Mouse (Mus musculus) cerebellum, adult 11 months (tissue): ENCODE measurements around the gene Tiam1.

ENCODE experiments used
- DNase-seq: peaks from one replicate; pipeline ENCODE4 v3.0.0; 2022

Gene Tiam1

DNA sequence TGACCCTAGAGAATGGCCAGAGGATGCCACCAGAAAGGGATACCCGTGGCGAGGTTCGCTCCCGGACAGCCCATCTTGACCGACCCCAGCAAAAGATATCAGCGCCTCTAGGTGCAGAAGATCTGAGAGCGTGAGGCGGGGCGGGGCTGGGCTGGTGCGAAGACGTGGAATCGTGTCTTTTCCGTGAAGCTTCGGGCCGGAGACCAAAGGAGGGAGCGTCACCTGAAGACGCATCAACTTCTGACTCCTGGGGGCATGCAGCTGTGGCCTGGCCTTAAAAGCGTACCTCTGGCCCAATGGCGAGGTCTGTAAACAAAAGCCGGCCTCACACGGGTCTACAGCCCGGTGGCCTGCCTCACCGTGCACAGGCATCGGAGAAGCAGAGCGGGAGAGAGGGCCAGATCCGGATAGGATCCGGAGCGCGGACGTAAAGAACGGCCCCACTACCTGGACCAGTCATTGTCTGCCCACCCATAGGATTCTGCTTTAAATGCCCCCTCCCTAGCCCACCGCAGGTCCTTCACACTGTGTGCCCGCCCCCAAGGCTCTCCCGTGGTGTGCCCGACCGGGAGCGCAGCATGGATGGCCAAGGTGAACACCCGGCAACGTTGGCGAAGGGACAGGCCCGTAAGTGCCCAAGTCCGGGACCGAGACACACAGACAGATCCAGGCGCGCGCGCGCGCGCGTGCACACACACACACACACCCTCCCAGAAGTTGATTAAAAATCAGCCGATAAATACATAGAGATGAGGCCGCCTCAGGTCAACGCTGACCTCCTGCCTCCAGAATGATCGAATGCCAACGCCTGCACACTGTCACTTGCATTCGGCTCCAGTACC is 774 bp downstream of the Tiam1 start:
- DNase-seq: peak; percentile 69

DNA sequence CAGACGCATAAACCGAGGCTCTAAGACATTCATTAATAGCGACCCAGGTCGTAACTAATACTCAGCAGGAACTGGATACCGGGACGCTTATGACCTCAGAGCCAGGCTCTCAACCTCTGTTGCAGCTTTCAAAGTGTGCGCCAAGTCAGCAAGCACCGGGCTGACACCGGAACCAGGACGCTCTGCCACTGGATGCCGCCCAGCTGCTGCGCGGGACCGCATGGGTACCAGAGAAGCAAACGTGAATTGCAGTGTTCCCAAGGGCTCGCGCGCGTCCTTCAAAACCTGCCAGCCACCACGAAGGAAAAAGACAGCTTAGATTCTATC is 1.4 kb downstream of the Tiam1 start:
- no peak for DNase-seq

DNA sequence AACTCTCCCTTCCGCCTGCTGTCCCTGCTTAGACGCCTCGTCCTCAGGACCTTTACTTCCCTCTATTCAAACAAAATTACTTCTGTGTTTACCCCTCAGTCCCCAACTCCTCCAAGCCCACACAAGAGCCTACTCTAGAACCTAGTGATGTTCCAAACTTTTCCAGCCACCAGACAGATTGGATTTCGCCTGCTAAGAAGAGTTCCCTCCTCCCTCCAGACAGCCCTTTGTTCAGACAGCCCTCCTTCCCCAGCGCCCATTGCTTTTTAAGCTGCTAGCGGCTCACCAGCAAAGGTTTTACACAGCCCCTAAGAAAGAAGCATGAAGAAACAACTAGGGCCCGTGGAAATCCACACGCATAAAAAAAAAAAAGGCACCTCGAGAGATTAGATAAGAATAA is 2.0 kb downstream of the Tiam1 start:
- DNase-seq: no peak

DNA sequence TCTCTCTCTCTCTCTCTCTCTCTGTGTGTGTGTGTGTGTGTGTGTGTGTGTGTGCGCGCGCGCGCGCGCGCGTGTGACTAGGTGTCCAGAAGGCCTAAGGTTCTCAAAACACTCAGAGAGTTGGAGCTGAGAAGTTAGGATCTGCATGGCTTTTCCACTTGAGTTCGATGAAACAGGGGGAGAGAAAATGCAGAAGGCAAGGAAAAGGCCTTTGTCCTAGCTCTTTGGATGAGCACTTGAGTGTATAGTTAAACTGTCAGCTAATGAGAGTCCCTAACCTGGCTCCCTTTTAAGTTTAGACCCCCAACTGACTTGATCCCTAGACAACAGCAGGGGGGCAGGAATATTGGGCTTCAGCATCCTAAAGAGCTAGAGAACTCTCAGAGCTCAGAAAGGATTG is 3.0 kb downstream of the Tiam1 start:
- no peak for DNase-seq

DNA sequence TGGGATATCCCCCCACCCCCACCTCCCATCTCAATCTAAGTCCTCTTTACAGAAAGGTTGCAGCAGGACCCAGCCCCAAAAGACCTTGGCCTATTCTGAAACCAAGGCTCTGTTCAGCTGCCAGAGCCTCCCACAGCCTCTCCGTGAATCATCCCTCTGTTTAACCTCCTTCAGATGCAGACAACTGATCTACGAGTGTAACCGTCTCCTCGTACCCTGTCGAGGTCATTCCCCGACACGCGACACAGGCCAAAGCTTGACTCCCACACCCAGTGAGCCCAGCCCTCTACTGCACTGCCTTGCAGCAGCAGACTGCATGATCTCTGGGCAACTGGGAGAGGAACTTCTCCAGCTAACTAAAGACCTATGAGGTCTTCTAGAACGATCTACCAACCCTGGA is 3.9 kb downstream of the Tiam1 start:
- no peak for DNase-seq

DNA sequence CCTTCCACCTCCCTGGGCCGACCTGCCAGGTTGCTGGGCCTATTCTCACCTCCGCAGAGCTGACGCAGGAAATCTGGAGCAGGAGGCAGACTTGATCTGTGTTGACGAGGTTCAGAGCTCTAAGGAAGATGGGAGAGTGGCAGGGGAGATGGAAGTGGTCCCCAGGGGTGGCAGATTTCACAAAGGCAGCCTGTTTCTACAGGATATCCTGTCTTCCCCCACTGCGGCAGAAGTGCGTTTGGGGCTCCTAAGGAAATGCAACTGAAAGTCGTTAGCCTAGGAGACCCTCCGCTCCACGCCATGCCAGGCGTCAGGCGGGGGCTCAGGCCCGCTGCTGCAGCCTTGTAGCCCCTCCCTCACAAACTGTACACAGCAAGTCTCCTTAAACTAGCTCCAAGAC is 5.4 kb downstream of the Tiam1 start:
- no peak for DNase-seq

DNA sequence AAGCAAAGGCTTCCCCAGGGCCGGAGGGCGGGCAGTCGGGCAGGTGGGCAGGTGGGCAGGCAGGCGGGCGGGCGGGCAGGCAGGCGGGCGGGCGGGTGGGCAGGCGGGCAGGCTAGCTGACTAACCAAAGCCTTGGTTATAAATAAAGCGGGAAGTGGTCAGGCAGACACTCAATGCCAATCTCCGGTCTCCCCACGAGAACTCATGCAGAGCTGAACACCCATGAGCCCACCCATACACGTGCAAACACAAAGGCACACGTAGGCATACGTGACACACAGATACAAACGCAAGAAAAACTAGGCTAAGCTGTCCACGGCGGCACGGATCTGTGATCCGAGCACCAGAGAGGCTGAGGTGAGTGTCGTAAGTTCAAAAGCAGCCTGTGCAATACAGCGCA is 6.4 kb downstream of the Tiam1 start:
- no peak for DNase-seq

DNA sequence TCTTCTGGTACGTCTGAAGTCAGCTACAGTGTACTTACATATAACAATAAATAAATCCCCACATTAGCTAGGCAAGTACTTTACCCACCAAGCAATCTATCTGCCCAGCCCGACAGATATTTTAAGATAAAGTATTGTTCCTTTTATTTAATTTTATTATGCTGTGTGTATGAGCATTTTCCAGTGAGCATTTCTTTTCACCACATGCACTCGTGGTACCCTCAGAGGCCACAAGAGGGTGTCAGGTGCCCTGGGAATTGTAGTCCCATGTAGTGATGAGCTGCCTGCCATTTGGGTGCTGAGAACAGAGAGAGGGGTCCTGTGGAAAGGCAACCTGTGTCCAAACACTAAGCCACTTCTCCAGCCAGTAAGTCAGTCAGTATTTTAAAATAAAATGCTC is 8.0 kb downstream of the Tiam1 start:
- no peak for DNase-seq

DNA sequence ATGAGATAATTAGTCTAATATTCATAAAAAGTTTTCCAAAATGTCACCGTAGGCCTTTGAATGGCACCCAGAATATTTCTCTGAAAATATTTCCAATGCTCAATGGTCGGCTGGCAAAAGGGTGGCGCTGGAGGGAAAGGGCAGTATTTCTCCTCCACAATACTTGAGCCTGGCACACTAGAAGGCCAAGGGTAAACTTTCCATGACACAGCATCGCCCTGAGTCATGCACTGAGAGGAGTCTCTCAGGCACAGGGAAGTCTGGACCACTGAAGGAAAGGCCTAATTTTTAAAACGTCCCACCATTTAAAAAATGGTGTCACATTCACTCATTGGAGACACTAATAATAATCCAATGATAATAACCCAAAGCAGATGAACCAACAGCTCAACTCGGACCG is 9.2 kb downstream of the Tiam1 start:
- no peak for DNase-seq

DNA sequence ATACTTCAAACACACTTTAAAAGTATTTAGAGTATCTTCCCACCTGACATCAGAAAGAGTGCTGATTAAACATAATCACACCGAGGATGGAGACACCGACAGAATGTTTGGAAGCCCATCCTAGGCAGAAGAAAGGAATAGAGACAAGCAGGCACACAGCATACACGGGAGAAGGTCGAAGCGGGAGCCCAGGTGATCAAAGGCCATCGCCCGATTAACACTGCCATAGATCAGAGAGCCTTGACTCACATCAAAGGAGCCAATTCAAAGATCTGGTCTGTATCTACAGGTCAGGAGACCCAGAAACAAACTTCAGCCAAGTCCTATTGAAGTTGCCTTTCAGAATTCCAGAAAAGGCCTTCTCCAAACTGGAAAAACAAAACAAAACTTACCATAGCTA is 10.8 kb downstream of the Tiam1 start:
- no peak for DNase-seq

DNA sequence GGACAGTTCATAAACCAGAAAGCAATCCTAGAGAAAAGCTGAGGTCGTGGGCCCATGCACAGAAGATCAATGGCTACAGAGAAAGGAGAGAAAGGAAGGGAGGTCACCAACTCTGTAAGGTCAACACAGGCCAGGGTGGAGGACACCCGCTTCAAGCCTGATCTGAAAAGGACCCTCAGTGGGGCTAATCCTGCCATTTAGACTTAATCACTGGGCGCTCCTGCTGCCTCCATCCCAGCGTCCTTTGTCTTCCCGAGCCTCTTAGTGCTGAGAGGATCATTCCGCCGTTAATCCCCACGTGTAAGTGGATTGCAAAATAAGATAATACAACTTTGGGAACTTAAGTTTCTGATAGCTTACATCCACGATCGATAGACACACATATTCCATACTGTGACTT is 11.2 kb downstream of the Tiam1 start:
- no peak for DNase-seq

DNA sequence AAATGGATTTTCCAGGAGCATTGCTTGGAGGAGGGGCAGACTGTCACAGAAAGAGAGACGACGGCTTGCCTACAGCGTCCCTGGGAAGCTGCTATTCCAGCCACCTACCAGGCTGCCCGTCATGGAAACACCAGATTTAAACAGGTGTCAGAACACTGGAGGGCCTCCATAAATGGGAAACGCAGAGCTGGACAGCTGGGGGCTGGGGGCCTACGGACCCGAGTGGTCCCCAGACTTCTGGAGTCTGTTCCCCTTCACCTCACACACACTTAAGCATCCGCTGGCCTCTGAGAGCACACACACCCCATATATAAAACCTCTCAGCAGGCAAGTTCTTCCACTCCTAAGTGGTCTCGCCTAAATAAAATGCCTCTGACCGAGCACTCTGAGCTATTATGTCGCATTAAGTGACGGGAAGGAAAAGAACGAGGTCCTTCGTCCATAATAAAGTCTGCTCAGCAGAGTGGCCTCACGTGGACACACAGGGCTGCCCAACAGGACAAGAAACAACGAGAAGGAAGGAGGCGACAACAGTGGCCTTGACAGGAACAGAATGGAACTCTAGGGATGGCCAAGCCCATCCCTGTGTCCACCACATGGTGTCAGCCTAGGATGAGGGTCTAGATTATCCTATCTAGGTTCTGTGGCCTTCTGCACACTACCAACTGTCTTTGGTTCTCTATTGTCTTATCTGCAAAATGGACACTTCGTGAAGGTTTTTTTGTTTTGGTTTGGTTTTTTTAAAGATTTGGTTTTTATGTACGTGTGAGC is 14.6 kb downstream of the Tiam1 start:
- DNase-seq: no peak

DNA sequence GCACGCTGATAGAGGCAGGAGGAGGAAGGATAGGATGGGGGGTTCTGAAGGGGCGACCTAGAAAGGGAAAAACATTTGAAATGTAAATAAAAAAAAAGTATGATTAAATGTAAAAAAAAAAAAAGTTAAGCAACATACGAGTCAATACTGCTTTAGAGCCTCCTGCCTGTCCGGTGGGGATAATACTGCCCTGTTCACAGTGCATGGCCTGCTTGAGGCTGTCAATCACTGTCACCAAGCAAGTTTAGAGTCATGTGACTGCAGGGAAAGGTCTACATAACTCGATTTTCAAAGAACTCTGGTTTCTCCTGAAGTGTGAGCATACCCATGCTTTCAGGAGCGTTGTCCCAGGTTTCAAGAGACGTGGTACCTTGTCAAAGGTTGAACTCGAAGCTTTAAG is 15.2 kb downstream of the Tiam1 start:
- DNase-seq: no peak

DNA sequence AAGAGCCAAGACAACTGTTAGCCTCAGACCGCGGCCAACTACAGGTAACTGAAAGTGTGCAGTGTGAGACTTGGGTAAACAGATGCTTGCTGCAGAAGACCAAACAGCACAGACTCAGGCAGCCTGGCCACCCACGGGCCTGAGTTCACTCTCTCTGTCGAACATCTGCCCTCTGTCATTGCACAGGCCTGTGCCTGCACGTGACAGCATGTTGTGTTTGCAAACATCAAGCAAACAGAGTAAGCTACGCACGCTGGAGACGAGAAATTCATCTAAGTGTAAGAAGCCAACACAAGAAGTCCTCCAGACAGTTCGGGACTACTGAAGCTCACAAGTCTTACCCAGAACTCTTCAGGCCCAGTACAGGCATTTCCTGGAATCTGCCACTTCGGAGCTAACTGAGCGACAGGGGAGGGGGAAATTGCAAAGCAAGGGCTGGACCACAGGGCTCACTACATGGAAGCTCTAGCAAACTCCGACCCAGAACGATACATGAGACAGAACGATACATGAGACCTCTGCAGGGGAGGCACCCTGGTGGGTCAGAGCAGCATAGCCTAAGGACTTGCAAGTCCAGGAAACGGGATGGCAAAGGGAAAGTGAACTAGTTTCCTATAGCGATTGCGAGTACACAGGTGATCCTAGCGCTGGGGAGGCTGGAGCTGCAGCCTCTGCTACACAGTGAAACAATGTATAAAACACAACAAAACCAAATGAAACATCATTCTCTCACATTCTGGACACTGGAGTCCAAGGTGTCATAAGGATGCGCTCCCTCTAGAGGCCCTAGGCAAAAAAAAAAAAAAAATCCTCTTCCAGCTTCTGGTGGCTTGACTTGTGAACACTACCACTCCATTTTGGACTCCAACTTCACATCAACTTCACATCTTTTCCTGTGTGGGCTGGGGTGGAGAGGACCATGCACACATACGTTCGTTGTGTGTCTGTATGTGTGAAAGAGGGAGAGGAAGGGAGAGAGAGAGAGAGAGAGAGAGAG is 18.0 kb downstream of the Tiam1 start:
- no peak for DNase-seq

DNA sequence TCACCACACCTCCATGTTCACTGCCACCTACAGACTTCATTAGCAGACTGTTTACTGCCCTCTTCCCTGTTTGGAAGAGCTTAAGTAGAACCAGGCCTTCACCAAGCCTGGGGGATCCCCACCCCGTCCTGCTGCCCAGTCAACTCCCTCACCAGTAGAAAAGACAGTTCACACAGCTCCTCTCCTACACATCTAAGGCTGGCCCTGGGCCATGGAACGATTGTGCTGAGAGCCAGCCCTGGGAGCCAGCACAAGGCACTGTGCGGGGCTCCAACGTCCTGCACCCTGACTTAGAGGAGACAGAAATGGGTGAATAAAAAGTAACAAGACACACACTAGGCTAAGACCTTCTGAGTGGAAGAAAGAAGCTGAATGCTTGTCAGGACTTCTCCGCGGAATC is 20.5 kb downstream of the Tiam1 start:
- no peak for DNase-seq

DNA sequence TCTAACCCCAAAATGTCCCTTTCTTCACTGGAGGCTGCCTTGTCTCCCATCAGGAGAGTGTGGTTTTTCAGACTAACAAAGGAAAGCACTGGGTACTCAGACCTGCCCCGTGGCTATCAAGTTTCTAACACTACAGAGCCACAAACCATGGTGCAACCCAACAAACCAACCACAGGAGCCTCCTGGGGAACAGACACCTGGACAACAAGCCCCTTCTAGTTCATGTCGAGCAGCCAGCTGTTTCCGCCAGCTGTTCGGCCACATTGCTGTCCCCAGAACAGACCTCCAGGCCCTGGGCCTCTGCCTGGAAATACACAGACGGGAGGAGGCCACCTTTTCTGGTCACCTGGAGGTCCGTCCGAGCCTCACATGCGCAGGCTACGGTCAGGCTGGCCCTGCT is 21.1 kb downstream of the Tiam1 start:
- DNase-seq: no peak

DNA sequence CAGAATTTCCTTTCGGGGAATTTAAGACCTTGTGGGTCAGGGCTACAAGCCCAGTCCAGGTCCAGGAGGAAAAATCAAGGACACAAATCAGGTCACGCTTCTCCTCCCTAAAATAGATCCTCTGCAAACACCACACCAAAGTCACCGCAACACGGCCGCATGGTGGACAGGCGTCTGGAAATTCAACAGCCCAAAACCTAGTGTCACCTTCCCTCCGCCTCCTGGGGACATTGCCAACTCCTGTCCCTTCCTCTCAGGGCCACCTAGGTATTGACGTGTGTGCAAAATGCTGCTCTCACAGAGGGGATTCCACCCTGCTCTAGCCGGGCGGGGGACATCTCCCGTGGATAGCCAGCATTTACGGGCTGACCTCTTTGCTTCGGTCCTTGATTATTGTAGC is 21.8 kb downstream of the Tiam1 start:
- peak; percentile 57 for DNase-seq

DNA sequence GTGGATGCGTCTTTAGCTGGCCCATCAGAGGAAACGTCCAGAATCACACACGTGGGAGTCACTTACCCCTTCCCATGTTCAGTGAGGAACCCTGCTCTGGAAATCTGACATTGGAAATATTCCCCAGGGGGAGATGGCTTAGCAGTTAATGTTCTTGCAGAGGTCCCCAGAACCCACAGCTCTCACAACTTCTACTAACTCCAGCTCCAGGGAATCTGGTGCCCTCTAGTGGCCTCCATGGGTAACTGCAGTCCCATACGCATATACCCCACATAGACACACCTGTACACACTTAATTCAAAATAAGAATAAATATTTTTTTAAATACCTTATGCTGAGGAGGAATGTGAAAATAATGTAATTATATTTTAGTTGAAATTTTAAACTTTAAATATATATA is 23.6 kb downstream of the Tiam1 start:
- DNase-seq: no peak

DNA sequence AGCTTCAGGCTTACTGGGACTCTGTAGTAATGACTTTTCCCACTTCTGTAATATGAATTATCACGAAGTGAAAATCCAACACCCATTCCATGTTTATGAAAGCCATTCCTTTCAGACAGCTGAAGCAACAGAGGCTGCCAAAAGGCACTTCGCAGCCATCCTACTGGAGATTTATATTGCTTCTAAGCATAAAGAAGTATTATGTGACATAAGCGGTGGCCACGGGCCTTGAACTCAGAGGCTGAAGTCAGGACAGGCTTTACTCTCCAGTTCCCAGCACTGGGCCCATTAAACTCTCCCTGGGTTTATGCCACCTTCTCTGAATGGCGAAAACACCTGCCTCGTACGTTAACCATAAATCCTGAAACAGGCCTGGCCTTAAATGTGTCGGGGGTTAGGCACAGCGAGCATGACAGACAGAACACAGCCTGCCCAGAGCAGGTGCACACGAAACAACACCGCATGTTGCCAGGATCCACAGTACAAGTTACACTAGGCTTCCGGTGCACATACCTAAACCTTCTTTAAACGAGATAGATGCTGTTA is 26.9 kb downstream of the Tiam1 start:
- DNase-seq: no peak

DNA sequence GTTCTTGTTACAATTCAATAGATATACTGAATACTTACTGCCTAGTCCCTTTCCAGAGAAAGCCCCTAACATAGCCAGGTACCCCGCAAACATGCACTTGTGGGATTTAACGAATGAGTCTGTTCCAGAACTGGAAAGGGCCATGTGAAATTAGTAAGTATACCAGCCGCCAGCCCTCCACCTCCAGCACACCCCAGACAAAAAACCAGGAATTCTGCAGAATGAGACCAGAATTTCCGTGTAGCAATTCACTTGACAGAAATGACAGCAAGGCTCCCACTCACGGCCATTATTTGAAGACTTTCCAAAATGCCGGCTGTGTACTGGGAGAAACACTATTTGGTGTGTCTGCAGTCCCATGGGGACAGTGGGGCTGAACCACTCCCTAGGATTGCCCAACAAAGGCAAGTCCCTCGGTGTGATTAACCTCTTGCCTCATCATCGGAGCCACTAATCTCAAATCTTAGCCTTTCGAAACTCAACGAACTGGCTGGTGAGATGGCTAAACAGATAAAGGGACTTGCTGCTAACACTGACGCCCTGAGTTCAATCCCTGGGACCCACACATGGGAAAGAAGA is 30.9 kb downstream of the Tiam1 start:
- DNase-seq: no peak

DNA sequence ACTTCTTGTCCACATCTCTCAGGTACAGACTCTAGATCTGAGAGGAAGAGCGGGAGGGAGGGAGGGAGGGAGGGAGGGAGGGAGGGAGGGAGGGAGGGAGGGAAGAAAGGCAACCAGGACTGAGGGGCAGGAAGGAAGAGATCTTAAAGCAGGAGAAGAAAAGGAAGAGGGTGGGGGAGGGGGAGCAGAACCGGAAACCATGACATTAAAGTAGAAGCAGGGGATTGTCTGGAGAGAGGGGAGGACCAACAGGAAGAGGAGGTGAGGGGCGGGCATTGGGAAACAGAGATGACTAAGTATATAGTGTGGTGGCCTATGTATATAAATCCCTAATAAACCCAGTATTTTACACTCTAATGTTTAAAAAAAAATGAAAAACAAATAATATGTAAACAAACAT is 34.1 kb downstream of the Tiam1 start:
- no peak for DNase-seq

DNA sequence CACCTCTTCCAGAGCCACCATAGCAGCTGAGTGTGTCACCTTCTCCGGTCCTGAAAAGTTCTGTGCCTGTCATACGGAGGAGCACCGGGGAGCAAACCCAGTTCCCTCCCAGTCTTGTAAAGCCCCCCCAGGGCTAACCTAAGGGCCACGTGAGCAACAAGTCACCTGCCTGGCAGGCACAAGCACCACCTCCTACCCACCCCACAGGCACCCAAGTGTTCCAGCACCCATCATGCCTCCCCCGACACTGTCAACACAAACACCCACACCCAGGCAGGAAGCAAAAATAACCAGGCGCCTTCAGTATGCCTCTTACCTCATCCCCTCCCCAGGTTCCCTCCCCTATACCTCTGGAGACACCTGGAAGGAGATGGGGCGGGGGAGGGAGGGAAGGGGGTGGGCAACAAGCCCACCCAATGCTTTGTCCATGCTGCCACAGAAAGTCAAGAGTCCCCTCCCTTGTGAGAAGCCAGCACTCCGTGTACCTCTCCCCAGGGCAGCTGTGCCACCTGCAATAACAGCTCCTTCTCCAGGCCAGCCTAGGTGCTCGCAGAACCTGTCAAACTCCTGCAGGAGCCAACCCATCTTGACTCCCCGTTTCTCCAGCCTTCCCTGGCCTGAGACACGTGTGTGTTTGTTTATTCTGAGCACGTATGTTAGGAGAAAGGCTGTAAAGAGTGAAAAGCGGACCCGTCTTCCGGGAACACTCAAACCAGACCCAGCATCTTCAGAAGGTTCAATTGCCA is 38.7 kb downstream of the Tiam1 start:
- no peak for DNase-seq
